Mouse (Mus musculus): Measurements from ENCODE around the gene Lamc1.
"Not testable (repeated sequence)": the region's sequence is repeated elsewhere in the genome, so short reads cannot be mapped to it uniquely, and the experiment has no call there.

Gene Lamc1

DNA sequence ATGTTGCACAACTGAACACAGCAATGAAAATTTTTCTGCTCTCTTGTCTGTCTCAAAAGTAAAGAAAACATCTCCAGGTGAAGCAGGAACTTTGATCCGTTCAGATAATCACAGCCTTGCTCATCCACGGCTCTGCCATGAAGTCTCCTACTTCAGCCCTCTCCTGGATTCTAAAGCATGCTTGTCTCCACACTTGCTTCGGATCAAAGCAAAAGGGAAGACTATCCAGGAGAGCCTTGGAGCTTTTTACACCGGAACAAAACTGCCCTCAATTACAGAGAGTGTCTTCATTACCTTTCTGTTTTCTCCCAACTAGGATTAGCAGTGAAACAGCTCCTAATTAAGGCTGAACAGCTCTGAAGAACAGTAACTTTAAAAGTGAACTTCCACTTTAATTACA, 1.4 kb downstream of the Lamc1 start:
- no peak for DNase-seq

DNA sequence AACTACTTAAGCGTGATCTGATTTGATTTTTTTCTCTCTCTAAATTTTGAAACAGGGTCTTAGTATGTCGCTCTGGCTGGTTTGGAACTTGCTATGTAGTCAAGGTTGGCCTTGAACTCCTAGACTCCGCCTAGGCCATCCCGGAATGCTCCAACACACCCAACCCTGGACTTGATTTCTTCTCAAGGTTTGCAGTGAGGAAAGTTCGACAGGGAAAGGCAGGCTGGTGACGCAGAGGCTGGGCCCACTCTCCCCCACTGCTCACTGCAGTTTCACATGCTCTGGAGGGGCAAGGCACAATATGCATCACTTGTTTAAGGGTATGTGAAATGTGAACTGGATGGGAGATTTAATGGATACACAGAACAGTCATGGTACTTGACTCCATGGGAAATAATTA, 3.3 kb downstream of the Lamc1 start:
- no peak for DNase-seq

DNA sequence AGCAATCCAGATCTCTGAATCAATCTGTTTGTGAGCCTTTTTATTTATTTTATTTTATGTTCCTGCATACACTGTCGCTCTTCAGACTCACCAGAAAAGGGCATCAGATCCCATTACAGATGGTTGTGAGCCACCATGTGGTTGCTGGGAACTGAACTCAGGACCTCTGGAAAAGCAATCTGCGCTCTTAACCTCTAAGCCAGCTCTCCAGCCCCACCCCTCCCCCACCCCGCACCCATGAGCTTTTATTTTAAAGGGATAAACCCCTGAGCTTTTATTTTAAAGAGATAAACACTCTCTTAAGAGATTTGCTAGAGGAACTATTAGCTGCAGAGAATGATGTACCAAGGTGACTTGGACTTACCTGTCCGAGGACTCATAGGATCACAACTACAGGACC, 5.5 kb downstream of the Lamc1 start:
- DNase-seq, result no peak

DNA sequence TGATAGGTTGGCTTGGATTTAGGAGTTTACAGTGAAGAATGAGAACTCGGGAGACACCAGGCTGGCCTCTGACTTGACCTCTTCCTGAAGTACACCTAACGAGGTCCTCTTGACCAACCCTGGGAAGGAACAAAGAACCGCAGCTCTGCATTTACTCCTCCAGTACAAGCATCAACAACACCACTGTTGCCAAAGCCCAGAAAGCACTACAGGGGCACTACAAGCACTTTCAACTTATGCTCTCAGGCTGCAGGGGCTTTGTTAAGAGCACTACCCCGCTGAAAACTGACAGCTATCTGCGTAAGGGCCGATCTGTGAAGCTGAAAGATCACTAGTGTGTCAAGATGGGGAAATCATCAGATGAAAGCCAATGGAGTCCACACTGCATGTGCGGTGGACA, 6.4 kb downstream of the Lamc1 start:
- no peak for DNase-seq

DNA sequence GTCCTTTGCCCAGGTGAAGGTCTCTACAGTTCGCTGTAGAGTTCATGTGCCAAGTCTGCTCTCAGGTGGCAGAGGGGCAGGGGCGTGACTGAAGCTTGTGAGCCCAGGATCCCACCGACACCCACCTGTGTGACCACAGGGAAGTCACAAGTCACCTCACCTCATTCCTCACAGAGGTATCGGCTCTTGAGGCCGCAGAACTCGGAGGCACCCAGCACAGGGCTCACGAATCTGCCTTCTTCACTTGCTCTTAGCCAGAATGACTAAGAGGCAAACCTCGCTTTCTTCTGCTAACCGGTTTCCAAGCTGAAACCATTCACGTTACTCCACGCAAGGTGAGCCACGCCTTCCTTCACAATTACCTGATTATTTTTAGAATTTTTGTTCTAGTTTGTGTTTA, 11.2 kb downstream of the Lamc1 start:
- no peak for DNase-seq

DNA sequence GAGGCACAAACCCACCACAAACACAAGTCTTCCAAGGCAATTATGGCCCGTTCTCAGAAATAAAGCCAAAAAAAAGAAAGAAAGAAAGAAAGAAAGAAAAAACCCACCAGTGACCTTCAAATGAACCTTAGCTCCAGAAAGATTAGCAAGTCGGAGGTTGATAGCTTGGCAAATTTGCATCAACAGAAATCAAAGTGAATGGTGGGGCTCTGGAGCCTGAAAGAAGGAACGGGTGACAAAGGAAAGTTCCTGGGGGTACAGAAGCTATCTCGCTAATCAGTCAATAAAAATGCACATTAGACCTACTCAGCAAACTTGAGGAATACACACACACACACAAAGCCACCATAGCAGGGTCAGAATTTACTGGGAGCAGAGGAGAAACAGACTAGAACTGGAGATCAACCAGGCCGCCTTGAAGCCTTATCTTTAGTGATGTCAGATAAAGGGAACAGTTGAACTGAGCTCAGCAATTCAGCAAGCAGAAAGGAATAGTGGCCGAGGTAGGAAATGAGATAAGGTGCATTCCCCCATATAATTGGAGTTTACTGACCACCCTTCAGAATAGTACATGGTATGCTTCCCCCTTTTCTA, 11.9 kb downstream of the Lamc1 start:
- no peak for DNase-seq

DNA sequence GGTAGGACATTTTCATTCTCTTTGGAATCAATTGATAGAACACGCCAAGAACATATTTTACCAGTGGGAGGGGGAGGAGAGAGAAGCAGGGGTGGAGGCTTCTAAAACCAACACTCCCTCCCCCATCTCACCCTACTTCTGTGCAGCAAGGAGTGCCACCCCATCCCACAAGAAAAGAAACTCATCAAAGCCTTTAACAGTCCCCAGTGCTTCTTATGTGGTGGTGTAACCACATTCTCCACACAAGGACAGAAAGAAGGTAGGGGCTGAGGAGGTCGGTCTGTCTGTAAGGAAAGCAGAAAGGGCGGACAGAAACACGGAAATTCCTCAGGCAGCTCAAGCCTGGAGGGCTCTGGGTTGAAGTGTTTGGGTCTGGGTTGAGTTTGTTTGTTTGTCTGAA, 12.5 kb downstream of the Lamc1 start:
- DNase-seq, result no peak

DNA sequence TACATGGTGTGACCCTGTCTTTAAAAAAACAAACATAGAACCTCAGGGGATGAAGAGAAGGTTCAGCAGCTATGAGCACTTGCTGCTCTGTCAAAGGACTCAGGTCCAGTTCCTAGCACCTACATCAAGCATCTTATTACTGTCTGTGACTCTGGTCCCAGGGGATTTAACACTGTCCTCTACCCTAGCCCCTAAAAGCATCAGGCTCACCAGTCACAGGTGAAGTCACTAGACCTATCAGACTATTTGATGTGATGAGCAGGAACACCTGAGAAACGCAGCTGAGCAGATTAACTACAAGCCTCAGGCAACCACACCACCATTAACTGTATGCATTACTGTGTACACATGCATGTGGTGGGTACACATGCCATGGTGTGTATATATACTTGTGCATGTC, 13.8 kb downstream of the Lamc1 start:
- no peak for DNase-seq

DNA sequence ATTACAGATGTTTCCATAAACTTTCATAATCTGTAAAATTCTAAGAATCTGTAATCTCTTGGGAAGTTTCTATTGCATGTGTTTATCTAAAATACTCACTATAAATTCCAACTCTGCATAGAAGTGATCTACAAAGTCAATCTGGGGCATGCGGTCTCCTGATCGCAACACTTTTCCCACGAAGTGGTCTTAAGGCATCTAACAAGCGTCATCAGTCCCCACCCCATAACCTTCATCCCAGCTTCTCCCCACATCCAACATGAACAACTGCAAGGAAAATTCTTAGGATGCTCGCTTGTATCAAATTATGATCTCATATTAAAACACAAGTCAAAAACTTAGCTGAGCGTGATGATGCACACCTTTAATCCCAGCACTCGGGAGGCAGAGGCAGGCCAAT, 14.3 kb downstream of the Lamc1 start:
- no peak for DNase-seq

DNA sequence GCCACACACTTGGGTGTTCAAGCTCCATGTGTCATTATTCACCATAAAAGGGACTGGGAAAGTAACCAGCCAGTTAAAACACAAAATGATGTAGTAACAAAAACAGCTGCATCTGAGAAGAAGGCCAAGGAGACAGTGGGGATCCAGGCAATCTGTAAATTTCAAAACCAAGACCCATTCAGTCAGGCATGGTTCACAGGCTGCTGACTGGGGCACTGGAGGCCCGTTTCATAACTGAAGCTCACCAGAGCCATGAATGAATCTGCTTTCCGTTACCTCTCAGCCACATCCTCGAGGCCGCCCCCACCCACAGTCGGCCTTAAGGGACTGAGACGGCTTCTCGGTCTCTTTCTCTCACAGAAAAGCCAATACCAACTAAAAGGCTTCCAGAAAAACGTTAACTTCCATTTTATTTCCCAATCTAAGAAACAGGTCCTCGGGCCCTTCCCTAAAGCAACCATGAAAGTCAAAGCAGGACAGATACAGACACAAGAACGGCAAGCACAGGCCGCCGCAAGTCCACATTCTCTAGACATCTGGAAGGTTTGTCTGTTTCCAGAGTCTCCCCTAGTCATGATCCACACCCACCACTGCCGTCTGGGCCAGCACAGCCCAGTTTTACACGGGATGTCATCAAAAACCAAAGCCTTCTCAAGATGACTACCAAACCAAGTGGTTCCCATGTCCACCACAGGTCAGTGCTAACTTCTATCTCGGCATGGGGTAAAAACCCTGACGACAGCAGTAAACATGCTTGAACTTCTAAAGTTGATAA, 14.9 kb downstream of the Lamc1 start:
- DNase-seq, result peak; percentile 42

DNA sequence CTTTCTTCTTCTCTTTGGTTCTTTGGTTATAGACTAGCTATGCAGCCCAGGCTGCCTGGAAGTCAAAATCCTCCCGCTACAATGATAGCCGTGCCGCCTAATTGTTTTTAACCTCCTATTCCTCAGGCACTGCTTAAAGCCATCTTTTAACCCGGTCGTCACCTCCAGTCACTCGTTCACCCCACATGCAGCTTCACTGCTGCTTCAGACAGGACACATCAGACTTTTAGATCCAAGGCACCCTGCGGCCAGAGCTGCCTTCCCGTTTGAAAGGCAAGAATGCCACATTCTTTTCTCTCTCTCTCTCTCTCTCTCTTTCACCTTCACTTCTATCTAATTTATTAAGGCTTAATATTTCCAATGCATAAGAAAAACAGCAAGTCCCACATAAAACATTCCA, 15.6 kb downstream of the Lamc1 start:
- no peak for DNase-seq

DNA sequence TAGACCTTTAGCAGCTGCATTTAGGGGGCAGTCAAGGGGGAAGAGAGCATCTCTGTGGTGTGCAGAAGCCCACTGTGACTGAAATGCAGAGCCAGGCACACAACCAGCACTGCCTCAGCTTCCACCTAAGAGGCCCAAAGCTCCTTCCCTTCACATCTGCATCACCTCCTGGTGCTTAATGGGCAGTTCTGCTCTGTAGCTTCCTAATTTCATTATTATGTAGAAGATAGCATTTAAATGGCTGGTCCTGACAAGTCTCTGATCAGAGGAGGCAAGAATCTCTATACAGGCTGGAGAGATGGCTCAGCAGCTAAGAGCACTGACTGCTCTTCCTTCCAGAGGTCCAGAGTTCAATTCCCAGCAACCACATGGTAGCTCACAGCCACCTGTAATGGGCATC, 16.3 kb downstream of the Lamc1 start:
- no peak for DNase-seq

DNA sequence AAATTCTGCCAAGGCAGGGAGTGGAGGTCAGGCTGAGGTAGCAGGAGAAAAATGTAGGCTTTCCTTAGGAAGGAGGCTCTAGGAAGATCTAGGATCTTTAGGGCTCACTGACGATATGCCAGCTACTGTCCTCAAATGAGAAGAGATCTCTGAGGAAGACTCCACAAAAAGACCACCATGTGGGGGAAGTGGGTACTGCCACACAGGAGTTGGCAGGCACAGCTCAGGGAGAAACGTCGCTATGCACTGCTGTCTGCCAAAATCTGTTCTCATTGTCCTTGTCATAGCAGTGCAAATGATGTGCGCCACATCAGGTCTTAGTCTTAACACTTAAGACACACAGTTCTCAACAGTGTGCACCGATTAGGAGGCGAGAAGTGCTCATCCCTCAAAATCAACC, 17.5 kb downstream of the Lamc1 start:
- no peak for DNase-seq

DNA sequence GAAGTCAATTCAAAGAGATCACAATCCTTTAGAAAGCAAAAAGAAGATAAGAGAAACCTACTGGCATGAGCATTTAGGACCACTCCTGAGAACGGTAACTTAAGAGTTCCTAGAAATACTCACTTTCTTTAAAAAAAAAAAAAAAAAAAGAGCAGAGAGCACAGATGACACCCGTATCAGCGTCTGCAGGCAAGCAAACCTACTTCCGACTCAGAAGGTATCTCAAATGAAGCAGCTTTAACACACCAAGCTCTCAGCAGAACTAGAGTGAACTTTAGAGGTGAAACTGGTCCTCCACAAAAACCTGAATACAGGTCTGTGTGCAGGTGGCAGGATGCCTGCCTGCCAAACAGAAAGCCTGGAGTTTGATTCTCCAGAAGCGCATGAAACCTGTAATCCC, 19.6 kb downstream of the Lamc1 start:
- no peak for DNase-seq

DNA sequence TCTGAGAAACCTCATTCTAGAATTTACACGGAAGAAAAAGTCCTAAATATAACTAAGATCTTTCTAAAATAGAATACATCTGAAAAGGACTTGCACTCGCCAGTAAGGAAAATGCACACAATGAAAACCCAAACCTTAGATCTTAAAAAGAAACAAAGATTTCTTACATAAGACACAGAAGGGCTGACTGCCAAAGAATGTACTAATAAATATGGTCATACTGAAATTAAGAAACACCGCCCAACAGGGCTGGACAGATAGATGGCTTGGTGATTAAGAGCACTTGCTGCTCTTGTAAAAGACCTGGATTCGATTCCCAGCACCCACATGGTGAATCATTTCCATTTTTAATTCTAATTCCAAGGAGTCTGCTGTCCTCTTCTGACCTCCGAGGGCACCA, 22.4 kb downstream of the Lamc1 start:
- no peak for DNase-seq

DNA sequence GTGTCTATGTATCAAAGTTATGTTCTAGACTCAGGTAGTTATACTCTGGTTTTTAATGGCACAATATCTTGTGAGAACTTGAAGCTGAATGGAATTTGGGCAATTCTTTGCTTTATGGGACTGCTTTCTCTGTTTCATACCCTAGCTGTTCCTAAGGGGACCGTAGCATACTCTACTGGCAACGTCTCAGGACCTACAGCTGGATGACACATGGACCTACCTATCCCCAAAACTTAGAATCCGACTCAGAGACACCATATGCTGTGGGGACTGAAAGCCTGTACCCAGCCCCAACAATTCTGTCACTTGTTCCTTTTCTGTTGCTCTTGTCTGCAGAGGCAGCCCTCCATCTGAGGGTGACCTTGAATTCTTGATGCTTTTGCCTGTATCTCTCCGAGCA, 23.3 kb downstream of the Lamc1 start:
- no peak for DNase-seq

DNA sequence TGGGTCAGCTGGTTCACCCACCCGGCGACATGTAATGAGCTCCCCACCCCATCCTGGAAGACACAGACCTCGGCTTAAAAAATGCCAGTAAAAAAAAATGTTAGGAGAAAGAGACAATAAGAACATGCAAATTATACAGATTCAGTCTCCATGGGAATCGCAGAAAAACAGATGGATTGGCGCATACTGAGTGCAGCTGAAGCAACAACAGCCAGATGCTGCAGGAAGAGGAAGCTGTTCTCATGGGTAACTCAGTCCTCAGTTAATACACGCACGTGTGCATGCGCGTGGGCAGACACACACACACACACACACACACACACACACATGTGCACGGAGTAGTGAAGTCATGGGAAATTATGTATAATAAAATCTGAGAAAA, 23.7 kb downstream of the Lamc1 start:
- no peak for DNase-seq

DNA sequence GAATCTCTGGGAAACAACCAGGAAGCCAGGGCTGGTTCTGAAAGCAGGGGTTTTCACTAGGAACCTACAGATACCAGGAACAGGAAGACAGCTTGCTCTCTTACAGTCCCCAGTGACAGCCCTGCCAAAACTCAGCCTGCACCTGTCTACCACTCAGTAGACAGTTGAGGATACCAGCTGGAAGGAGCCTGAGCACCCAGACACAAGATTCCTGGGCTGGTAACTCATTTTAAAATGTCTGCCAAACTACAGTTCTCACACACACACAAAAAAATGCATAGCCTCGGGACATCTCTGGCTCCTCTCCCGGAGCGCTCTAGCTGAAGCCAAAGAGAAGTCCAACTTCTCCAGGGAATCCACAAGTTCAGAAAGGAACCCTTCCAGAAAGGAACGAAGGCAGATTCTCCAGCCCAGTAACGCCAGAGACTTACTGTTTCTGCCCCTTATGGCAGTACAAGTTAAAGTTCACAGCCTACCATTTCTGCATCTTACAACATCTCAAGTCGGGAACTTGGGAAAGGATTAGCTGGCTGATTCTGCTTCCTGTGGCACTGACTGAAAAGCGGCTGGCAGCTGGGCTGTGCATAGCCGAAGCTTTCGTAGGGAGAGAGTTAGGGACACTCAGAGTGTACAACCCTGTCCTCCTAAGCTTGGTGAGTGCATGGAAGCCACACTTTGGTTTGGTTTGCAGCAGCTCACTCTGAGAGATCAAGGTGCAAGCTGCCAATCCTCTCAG, 24.2 kb downstream of the Lamc1 start:
- peak; percentile 46 for DNase-seq

DNA sequence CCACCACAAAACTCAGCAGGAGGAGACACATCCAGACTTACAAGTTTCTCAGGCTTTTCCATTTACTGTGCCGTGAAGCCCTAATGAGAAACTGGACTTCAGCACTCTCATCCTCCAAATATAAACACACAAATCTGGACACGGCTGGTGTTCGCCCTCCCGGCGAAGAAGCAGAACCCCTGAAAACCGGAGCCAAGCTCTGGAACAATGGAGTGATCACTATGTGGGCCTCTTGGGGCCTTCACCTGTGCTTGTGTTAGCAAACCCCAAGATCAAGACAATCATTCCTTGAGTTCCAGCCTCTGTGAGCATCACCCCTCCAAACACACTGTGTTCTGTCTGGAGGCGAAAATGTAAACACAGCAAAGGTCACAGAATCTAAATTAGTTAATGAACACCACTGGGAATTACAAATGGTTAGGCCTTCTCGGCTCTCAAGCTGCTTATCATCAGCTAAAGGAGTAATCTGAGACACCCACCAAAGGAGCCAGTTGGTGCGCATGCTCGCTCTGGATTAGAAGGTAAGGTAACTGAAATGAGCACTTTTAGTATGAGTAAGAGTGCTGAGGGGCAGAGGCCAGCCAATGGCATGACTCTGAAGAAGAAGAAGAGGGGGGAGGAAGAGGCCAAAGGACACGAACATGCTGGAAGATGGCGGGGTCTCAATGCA, 24.9 kb downstream of the Lamc1 start:
- DNase-seq, result peak; percentile 37

DNA sequence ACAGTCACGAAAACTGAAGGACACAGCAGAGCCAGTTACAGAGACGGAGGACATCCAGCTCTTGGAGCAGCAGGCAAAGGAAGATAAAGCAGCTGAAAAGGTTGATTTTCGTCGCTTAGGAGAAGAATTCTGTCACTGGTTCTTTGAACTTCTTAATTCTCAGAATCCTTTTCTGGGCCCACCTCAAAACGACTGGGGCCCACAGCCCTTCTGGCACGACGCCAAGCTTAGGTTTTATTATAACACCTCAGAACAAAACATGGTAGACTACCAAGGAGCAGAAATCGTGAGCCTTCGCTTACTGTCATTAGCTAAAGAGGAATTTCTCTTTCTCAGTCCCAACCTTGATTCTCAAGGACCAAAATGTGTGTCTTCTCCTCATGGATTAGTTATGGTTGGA, 26.9 kb downstream of the Lamc1 start:
- DNase-seq, result not testable (repeated sequence)

DNA sequence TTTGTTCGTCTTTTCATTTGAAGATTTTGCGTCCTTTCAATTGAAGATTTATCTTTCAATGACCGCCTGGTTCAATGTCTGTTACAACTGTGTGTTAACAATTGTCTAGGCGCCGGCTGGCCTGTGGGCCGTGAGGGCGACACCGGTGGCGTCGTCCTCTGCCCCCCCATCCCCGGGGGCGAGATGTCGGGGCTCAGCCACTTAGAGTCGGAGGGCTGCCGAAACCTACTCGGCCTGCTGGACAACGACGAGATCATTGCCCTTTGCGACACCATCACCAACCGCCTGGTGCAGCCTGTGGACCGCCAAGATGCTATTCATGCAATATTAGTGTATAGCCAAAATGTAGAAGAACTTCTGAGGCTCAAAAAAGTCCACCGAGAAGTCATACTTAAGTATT, 27.3 kb downstream of the Lamc1 start:
- not testable (repeated sequence) for DNase-seq

DNA sequence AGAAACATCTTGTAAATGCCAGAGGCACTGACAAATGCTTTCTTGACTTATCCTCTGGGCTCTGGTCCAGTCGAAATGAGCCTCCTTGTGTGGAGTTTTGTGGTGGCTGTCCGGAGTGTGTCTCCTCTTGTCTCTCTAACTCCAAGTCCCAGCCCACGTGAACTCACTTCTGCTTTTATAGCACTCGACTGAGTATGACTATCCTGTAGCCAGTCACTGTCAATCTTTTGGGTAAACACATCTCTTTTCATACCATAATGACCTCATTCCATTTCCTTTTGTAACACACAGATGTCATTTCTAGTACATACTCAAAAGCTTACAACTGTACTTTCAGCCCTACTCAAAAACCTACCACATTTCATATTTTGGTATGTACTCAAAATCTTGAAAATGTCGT, 33.1 kb downstream of the Lamc1 start:
- DNase-seq, result not testable (repeated sequence)

DNA sequence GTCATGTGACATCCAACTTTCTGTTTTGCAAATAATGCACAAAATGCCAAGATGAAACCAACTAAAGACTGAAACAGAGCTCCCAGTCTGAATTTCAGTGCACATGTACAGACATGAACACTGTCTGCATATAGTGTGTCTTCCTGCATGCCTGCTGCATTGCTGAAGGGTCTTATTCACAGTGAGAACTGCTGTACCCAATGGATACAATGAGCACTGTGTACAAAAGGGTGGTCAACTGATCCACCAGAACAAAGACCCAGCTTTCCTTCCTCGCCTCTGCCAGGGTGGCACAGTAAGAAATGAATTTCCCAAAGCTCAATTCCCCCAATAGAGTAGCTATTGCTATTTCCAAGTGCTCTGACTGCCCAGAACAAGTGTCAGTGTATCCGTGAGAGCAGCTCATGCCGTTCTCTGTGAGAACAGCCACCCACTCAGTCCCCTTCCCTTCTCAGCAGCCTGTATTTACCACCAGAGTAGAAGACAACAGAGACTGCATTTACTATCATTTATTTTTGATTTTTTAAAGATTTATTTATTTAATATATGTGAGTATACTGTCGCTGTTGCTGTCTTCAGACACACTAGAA, 34.7 kb downstream of the Lamc1 start:
- not testable (repeated sequence) for DNase-seq
